Mouse (Mus musculus): Measurements from ENCODE around the gene Clec4a4. TPM values are rescaled to one million over a fixed set of nuclear protein-coding genes. Genes with fewer than 3 reads are reported as not detected.
"Not testable (repeated sequence)": the region's sequence is repeated elsewhere in the genome, so short reads cannot be mapped to it uniquely, and the experiment has no call there.

The Clec4a4 gene
- total RNA-seq, 1 experiment = not detected

- no peak overlapping the region for H3K9ac ChIP-seq (ENCODE audit: insufficient read depth, low read depth, low read length, poor library complexity, severe bottlenecking)
- no peak overlapping the region for H3K27ac ChIP-seq (ENCODE audit: insufficient read depth, low read depth, low read length, poor library complexity, severe bottlenecking)
- H3K4me3 ChIP-seq (ENCODE audit: insufficient read depth in 1 of 2, low read depth in 1 of 2, low read length in 2 of 2, poor library complexity in 1 of 2, severe bottlenecking in 1 of 2) = no peak overlapping the region
- DNase-seq (ENCODE audit: low read depth, low spot score) = no peak
- TF ChIP-seq ZNF384 (IDR thresholded peaks at IDR 0.05; ENCODE audit: low read depth, low read length) = no peak
- no peak for TF ChIP-seq CHD2 (IDR thresholded peaks at IDR 0.05; ENCODE audit: low read depth, low read length)
- no peak for TF ChIP-seq MAFK (IDR thresholded peaks at IDR 0.05; ENCODE audit: insufficient read depth, low read depth, low read length)
- no peak for TF ChIP-seq ZC3H11A (IDR thresholded peaks at IDR 0.05; ENCODE audit: borderline replicate concordance, low read depth, low read length)
- no peak for TF ChIP-seq HCFC1 (IDR thresholded peaks at IDR 0.05; ENCODE audit: borderline replicate concordance, insufficient read depth, low read length)
- H3K4me1 ChIP-seq (ENCODE audit: control insufficient read depth in 2 of 2, insufficient read depth in 2 of 2, low read length in 2 of 2, poor library complexity in 1 of 2) = no peaks in the 10 kb centered on the region
- in situ Hi-C loops (cut with MboI; ENCODE audit: low sequenced_read_pairs in 2 of 2, unreplicated experiment in 2 of 2) = no loop called here
- no peaks in the 10 kb centered on the region for H3K36me3 ChIP-seq (ENCODE audit: control insufficient read depth, insufficient read depth, low read length, poor library complexity, severe bottlenecking)
- H3K9me3 ChIP-seq (ENCODE audit: control insufficient read depth, insufficient read depth, low read depth, low read length) = no peaks in the 10 kb centered on the region; the same call in 1 of the 2 replicates
Measured at GRCm38 (mm10) chr6:122969048-122969447, 21.1 kb upstream of the Clec4a4 start.

DNA sequence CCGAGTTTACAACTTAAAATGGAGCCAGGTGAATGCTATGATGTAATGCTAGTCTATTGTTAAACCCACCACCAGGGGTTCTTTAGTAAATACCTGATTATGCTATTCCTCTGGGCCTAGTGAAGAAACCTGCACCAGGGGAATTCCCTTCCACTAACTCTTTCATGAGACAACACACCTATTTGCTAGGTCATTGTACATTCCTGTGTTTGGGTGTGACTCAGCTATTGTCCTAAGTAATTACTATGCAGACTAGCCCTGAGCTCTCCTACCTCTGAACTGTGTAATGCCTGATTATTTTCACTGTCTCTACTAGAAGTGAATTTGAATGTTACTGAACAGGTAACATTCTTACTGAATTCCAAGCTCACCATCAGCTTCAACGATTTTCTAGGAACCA is 14.5 kb downstream of the Clec4a4 start:
- H3K9me3 ChIP-seq (ENCODE audit: control insufficient read depth, insufficient read depth, low read depth, low read length); H3K4me3 ChIP-seq (ENCODE audit: insufficient read depth in 1 of 2, low read depth in 1 of 2, low read length in 2 of 2, poor library complexity in 1 of 2, severe bottlenecking in 1 of 2); H3K4me1 ChIP-seq (ENCODE audit: control insufficient read depth in 2 of 2, insufficient read depth in 2 of 2, low read length in 2 of 2, poor library complexity in 1 of 2); H3K9ac ChIP-seq (ENCODE audit: insufficient read depth, low read depth, low read length, poor library complexity, severe bottlenecking); H3K27ac ChIP-seq (ENCODE audit: insufficient read depth, low read depth, low read length, poor library complexity, severe bottlenecking); H3K36me3 ChIP-seq (ENCODE audit: control insufficient read depth, insufficient read depth, low read length, poor library complexity, severe bottlenecking); in situ Hi-C loops (cut with MboI; ENCODE audit: low sequenced_read_pairs in 2 of 2, unreplicated experiment in 2 of 2); DNase-seq (ENCODE audit: low read depth, low spot score): not testable (repeated sequence)
- peak; percentile 67 for TF ChIP-seq MAFK (IDR thresholded peaks at IDR 0.05; ENCODE audit: insufficient read depth, low read depth, low read length)

DNA sequence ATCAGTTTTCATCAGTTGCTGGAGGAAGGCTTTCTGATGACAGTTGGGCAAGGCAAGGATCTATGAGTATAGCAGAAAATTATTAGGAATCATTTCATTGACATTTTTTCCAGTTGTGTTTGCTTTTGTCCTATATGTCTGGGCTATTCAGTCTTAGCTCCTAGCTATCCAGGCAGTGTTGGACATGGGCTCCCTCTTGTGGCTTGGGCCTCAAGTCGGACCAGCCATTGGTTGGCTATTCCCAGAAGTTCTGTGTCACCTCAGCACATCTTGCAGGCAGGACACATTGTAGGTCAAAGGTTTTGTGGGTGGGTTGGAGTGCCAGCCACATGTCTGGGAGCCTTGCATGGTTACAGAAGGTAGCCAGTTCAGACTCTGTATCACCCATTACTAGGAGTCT is 15.4 kb downstream of the Clec4a4 start:
- H3K9ac ChIP-seq (ENCODE audit: insufficient read depth, low read depth, low read length, poor library complexity, severe bottlenecking) = no peak overlapping the region
- no peak for DNase-seq (ENCODE audit: low read depth, low spot score)
- H3K9me3 ChIP-seq (ENCODE audit: control insufficient read depth, insufficient read depth, low read depth, low read length) = no peaks in the 10 kb centered on the region
- TF ChIP-seq HCFC1 (IDR thresholded peaks at IDR 0.05; ENCODE audit: borderline replicate concordance, insufficient read depth, low read length) (no peak), CHD2 (IDR thresholded peaks at IDR 0.05; ENCODE audit: low read depth, low read length) (no peak), ZC3H11A (IDR thresholded peaks at IDR 0.05; ENCODE audit: borderline replicate concordance, low read depth, low read length) (no peak), MAFK (IDR thresholded peaks at IDR 0.05; ENCODE audit: insufficient read depth, low read depth, low read length) (no peak), ZNF384 (IDR thresholded peaks at IDR 0.05; ENCODE audit: low read depth, low read length) (no peak)
- H3K27ac ChIP-seq (ENCODE audit: insufficient read depth, low read depth, low read length, poor library complexity, severe bottlenecking) = no peak overlapping the region
- no peaks in the 10 kb centered on the region; the same call in 1 of the 2 replicates for H3K36me3 ChIP-seq (ENCODE audit: control insufficient read depth, insufficient read depth, low read length, poor library complexity, severe bottlenecking)
- in situ Hi-C loops (cut with MboI; ENCODE audit: low sequenced_read_pairs in 2 of 2, unreplicated experiment in 2 of 2) = no loop called here
- H3K4me1 ChIP-seq (ENCODE audit: control insufficient read depth in 2 of 2, insufficient read depth in 2 of 2, low read length in 2 of 2, poor library complexity in 1 of 2) = no peaks in the 10 kb centered on the region; a peak in 1 of 4 replicates
- no peak overlapping the region for H3K4me3 ChIP-seq (ENCODE audit: insufficient read depth in 1 of 2, low read depth in 1 of 2, low read length in 2 of 2, poor library complexity in 1 of 2, severe bottlenecking in 1 of 2)

DNA sequence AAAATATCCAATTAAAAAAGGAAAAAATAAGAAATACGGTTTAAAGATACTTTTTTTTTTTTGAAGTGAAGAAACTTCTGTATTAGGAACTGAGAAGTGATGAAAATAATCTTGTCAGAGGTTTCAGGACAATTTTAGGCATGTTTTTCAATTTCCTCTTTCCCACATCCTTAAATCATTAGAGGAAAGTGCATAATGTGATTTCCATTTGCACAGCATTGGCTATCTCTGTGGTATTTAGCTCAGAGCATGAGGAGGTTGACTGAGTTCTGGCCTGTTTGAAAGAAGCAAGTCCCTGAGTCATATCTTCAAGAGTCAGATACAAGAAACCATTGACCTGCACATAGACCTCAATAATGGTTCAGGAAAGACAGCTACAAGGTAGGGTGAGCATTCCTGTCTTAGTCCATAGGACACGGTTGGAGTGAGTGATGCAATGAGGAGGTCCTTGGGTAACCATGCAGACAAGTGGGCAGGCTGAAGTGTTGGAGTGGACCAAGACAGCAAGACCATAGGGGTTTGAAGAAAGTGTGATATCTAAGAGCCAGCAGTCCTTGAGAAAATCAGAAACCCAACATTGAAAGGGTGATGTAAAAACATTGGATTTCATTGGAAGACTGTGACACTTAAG is 59.7 kb downstream of the Clec4a4 start, which contains the start of gene Clec4b1:
Clec4b1 (plus strand) TSS at position 221 of the 631 bp plus-strand sequence.
- H3K9me3 ChIP-seq (ENCODE audit: control insufficient read depth, insufficient read depth, low read depth, low read length) = no peaks in the 10 kb centered on the region
- no peaks in the 10 kb centered on the region for H3K4me1 ChIP-seq (ENCODE audit: control insufficient read depth in 2 of 2, insufficient read depth in 2 of 2, low read length in 2 of 2, poor library complexity in 1 of 2)

More for the DNA sequence above, 59.7 kb downstream of the Clec4a4 start, which contains the start of gene Clec4b1:
- H3K9ac ChIP-seq (ENCODE audit: insufficient read depth, low read depth, low read length, poor library complexity, severe bottlenecking) = no peak within 1 kb of the TSS
- H3K27ac ChIP-seq (ENCODE audit: insufficient read depth, low read depth, low read length, poor library complexity, severe bottlenecking) = no peak within 1 kb of the TSS
- H3K36me3 ChIP-seq (ENCODE audit: control insufficient read depth, insufficient read depth, low read length, poor library complexity, severe bottlenecking) = no peaks in the 10 kb centered on the region
- no peak for DNase-seq (ENCODE audit: low read depth, low spot score)
- in situ Hi-C loops (cut with MboI; ENCODE audit: low sequenced_read_pairs in 2 of 2, unreplicated experiment in 2 of 2) = no loop called here
- TF ChIP-seq ZNF384 (IDR thresholded peaks at IDR 0.05; ENCODE audit: low read depth, low read length) (no peak), HCFC1 (IDR thresholded peaks at IDR 0.05; ENCODE audit: borderline replicate concordance, insufficient read depth, low read length) (no peak), CHD2 (IDR thresholded peaks at IDR 0.05; ENCODE audit: low read depth, low read length) (no peak), ZC3H11A (IDR thresholded peaks at IDR 0.05; ENCODE audit: borderline replicate concordance, low read depth, low read length) (no peak)
- H3K4me3 ChIP-seq (ENCODE audit: insufficient read depth in 1 of 2, low read depth in 1 of 2, low read length in 2 of 2, poor library complexity in 1 of 2, severe bottlenecking in 1 of 2) = no peak within 1 kb of the TSS

Other genes with a start within 250 kb of the Clec4a4 start
- 890 and 1,987 TPM in 2 replicates for gene Slc2a3, start 188.7 kb upstream of the Clec4a4 start, total RNA-seq (2012; rRNA removed)
- gene Foxj2, start 170.5 kb upstream of the Clec4a4 start, total RNA-seq (2012; rRNA removed) = 1.3 and 1.7 TPM in 2 replicates
- 0.22 TPM in 1 of 2 replicates, not detected in the other for gene C3ar1, start 134.2 kb upstream of the Clec4a4 start, total RNA-seq (2012; rRNA removed)
- gene Necap1, start 115.9 kb upstream of the Clec4a4 start, total RNA-seq (2012; rRNA removed) = 32.9 and 40.4 TPM in 2 replicates
- gene Clec4a1, start 68.5 kb upstream of the Clec4a4 start, total RNA-seq (2012; rRNA removed) = not detected in 2 replicates
- gene Clec4a3, start 37.9 kb upstream of the Clec4a4 start, total RNA-seq (2012; rRNA removed) = not detected in 2 replicates
- gene Clec4b1, start 59.6 kb downstream of the Clec4a4 start, total RNA-seq (2012; rRNA removed) = not detected in 2 replicates
- gene Clec4a2, start 116.1 kb downstream of the Clec4a4 start, total RNA-seq (2012; rRNA removed) = not detected in 2 replicates
- gene Clec4b2, start 182.5 kb downstream of the Clec4a4 start, total RNA-seq (2012; rRNA removed) = not detected in 2 replicates
- not detected in 2 replicates for gene Clec4n, start 239.5 kb downstream of the Clec4a4 start, total RNA-seq (2012; rRNA removed)

Measured in ES-E14 (cell line).